Mouse (Mus musculus): ENCODE results near the gene Fgfr2.
A peak's percentile ranks its signal among the peaks of the same experiment; 100 is the strongest.

The Fgfr2 gene

GRCm38 (mm10) chr7:131027557-131027956 is 2095.6 kb downstream of the Fgfr2 start:
- DNase-seq (ENCODE audit: low spot score) = no peak

GRCm38 (mm10) chr7:131024807-131025206 is 2098.3 kb downstream of the Fgfr2 start:
- no peak for DNase-seq (ENCODE audit: low spot score)

GRCm38 (mm10) chr7:131019181-131019580 is 2104.0 kb downstream of the Fgfr2 start:
- DNase-seq (ENCODE audit: low spot score) = no peak

GRCm38 (mm10) chr7:131011901-131012300 is 2111.2 kb downstream of the Fgfr2 start:
- DNase-seq (ENCODE audit: low spot score) = no peak

GRCm38 (mm10) chr7:131009178-131009577 is 2114.0 kb downstream of the Fgfr2 start:
- no peak for DNase-seq (ENCODE audit: low spot score)

- no peak for DNase-seq (ENCODE audit: low spot score)
Observed at GRCm38 (mm10) chr7:131007221-131007620, 2115.9 kb downstream of the Fgfr2 start.

GRCm38 (mm10) chr7:131004071-131004470 is 2119.1 kb downstream of the Fgfr2 start:
- no peak for DNase-seq (ENCODE audit: low spot score)

GRCm38 (mm10) chr7:131001976-131002726 is 2121.0 kb downstream of the Fgfr2 start:
- no peak for DNase-seq (ENCODE audit: low spot score)

GRCm38 (mm10) chr7:130993907-130994306 is 2129.2 kb downstream of the Fgfr2 start:
- no peak for DNase-seq (ENCODE audit: low spot score)

- no peak for DNase-seq (ENCODE audit: low spot score)
Observed at GRCm38 (mm10) chr7:130991174-130991789, 2131.9 kb downstream of the Fgfr2 start.

- no peak for DNase-seq (ENCODE audit: low spot score)
Observed at GRCm38 (mm10) chr7:130989371-130989770, 2133.8 kb downstream of the Fgfr2 start.

GRCm38 (mm10) chr7:130988146-130988545 is 2135.0 kb downstream of the Fgfr2 start:
- no peak for DNase-seq (ENCODE audit: low spot score)

GRCm38 (mm10) chr7:130985716-130986115 is 2137.4 kb downstream of the Fgfr2 start:
- DNase-seq (ENCODE audit: low spot score) = no peak

- DNase-seq (ENCODE audit: low spot score) = no peak
Observed at GRCm38 (mm10) chr7:130985193-130985592, 2138.0 kb downstream of the Fgfr2 start.

GRCm38 (mm10) chr7:130984294-130984693 is 2138.9 kb downstream of the Fgfr2 start:
- DNase-seq (ENCODE audit: low spot score) = no peak

- no peak for DNase-seq (ENCODE audit: low spot score)
Observed at GRCm38 (mm10) chr7:130982881-130983280, 2140.3 kb downstream of the Fgfr2 start.

- DNase-seq (ENCODE audit: low spot score) = no peak
Observed at GRCm38 (mm10) chr7:130982371-130982770, 2140.8 kb downstream of the Fgfr2 start.

GRCm38 (mm10) chr7:130980130-130980529 is 2143.0 kb downstream of the Fgfr2 start:
- no peak for DNase-seq (ENCODE audit: low spot score)

- no peak for DNase-seq (ENCODE audit: low spot score)
Observed at GRCm38 (mm10) chr7:130978545-130978944, 2144.6 kb downstream of the Fgfr2 start.

GRCm38 (mm10) chr7:130977794-130978521 is 2145.2 kb downstream of the Fgfr2 start:
- DNase-seq (ENCODE audit: low spot score) = peak; percentile 75

GRCm38 (mm10) chr7:130976305-130976935 is 2146.7 kb downstream of the Fgfr2 start:
- no peak for DNase-seq (ENCODE audit: low spot score)

GRCm38 (mm10) chr7:130972767-130973166 is 2150.4 kb downstream of the Fgfr2 start:
- DNase-seq (ENCODE audit: low spot score) = no peak

Measured in layer of hippocampus, adult 11-12 months (tissue).